Mouse (Mus musculus) megakaryocyte, embryonic 14.5 days (primary cell): ENCODE measurements around the gene Ddn.

Experiments used
- FLI1 ChIP-seq: IDR thresholded peaks from 2 replicates; pipeline ENCODE4 v1.6.1; 2012; ENCODE audit warnings: low read length, inconsistent platforms, mixed read lengths
- GATA1 ChIP-seq: IDR thresholded peaks from 3 replicates; pipeline ENCODE4 v1.6.1; 2012; ENCODE audit warnings: mixed read lengths, low read length, inconsistent platforms, borderline replicate concordance

DNA sequence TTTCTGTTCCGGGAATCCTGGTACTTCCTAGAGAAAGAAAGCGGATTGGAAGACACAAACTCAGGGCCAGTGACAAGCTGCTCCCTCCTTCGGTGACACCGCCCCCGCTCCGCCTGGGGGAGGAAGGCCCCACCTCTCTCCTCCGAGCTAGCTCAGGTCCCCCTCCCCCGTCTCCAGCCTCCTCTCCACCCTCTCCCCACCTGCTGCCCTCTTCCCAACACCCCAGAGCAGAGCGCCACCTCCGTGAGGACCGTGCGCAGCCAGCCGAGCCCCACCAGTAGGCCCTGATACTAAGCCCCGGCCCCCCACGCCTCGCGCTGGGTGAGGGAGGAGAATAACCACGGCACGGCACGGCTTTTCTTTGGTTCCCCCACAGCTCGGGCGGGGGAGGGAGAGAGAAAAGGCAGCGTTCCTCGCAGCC, 47.1 kb downstream of the Ddn start:
- no peak for TF ChIP-seq GATA1
- TF ChIP-seq FLI1, result no peak
